Mouse (Mus musculus) stomach, postnatal 0 days (tissue): ENCODE data around the gene Tradd.

Source experiments
- CTCF ChIP-seq: IDR thresholded peaks from 2 replicates; pipeline ENCODE4 v1.5.1; 2016; ENCODE audit warnings: antibody characterized with exemption, low read depth, mild to moderate bottlenecking, moderate library complexity
- EP300 ChIP-seq: optimal IDR thresholded peaks from 2 replicates; pipeline ENCODE3; 2016; ENCODE audit warnings: antibody characterized with exemption

GRCm38 (mm10) chr8:105263244-105263912 lies 1.0 kb downstream of the Tradd start:
- TF ChIP-seq CTCF (peak; percentile 34; the same call in 1 of the 2 replicates), EP300 (no peak)
